Mouse (Mus musculus) neural tube, embryonic 12.5 days (tissue): ENCODE results near the gene Lrrc45. TPM values are rescaled to one million over a fixed set of nuclear protein-coding genes. Genes with fewer than 3 reads are reported as not detected.
"Not testable (repeated sequence)": the region's sequence is repeated elsewhere in the genome, so short reads cannot be mapped to it uniquely, and the experiment has no call there.

Experiments
- ATAC-seq: fragments of 200-750 bp; cut with Nextera tagmentation; 2 replicates; pipeline ENCODE4 v1.8.0; 2017; ENCODE audit warnings: low read depth, mild to moderate bottlenecking, moderate TSS enrichment, moderate library complexity; ENCODE audit not compliant: low FRiP score
- H3K27ac ChIP-seq: fragments of 300-500 bp; sonication (generic); 2 replicates; pipeline ENCODE4 v1.5.1; 2016
- H3K27me3 ChIP-seq: fragments of 300-500 bp; sonication (generic); replicated peaks from 2 replicates; pipeline ENCODE4 v1.6.1; 2016; ENCODE audit warnings: mild to moderate bottlenecking
- H3K36me3 ChIP-seq: fragments of 300-500 bp; sonication (generic); 2 replicates; pipeline ENCODE4 v1.6.1; 2016; ENCODE audit warnings: mild to moderate bottlenecking
- H3K4me1 ChIP-seq: fragments of 300-500 bp; sonication (generic); 2 replicates; pipeline ENCODE4 v1.6.1; 2016
- H3K4me2 ChIP-seq: fragments of 300-500 bp; sonication (generic); replicated peaks from 2 replicates; pipeline ENCODE4 v1.6.1; 2016; ENCODE audit warnings: mild to moderate bottlenecking
- H3K4me3 ChIP-seq: fragments of 300-500 bp; sonication (generic); 2 replicates; pipeline ENCODE4 v1.5.1; 2016
- H3K9ac ChIP-seq: fragments of 300-500 bp; sonication (generic); 2 replicates; pipeline ENCODE4 v1.6.1; 2016; ENCODE audit warnings: mild to moderate bottlenecking
- H3K9me3 ChIP-seq: fragments of 300-500 bp; sonication (generic); 2 replicates; pipeline ENCODE4 v1.6.1; 2016; ENCODE audit warnings: mild to moderate bottlenecking
- WGBS: fragments of 180-500 bp; shearing (Covaris S2); methylation state at CpG from one replicate; pipeline ENCODE4 v1.1.7; 2016; 5-methylcytosine and 5-hydroxymethylcytosine counted together
- polyA plus RNA-seq: library from polyadenylated mRNA; unstranded; fragments of >200 nt; fragmentation: Nextera tagmentation; extraction: Ambion mirVana; gene quantifications from 2 replicates; pipeline ENCODE4 v1.2.1, GENCODE M21; 2016

Lrrc45 gene
- polyA plus RNA-seq, 1 experiment from 2014 or later: 72.6 TPM

DNA sequence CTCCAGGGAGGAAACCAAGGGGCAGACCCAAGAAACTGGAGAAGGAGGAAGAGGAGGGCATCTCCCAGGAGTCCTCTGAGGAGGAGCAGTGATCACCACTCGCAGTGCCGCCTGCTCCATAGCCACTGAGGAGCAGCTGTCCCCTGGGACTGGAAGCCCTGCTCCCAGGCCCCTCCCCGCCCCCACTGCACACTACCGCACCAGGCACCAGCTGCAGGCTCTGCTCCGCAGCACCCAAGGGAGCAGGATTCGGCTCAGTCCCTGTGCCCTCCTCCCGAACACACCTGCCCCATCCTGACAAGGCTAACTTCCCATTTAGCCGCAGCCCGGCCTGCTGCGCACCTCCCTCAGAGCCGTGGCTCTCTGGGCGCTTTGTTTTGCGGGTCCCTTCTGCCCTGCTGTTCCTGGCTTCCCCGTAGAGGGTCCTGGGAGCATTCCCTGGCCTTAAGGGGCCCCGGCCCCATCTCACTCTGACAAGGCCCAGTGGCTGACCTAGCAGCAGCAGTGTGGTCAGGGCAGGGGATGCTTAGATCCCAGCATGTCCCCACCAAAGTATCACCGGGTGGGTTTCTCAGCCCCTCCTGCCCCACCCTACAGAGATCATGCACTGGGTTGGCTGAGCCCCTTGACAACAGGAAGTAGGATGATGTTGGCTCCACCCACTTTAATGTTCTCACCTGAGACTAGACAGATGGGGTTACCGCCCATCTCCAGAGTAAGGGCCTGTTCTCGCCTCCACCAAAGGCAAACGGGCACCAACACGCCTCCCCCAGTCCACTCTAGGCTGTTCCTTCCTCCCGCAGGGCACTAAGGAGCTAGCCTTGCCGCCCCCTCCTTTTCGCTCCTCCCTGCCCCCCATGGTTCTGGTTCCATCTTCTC, 49.6 kb downstream of the Lrrc45 start:
- not testable (repeated sequence) for H3K4me1 ChIP-seq, H3K36me3 ChIP-seq, H3K9ac ChIP-seq, H3K27ac ChIP-seq, H3K9me3 ChIP-seq, H3K27me3 ChIP-seq, H3K4me3 ChIP-seq
- H3K4me2 ChIP-seq: peak overlapping the region; percentile 31
- ATAC-seq: peak; percentile 63; the same call in 1 of the 2 replicates
- WGBS: 17% methylated on average over 11 of the region's 23 CpGs

- H3K4me3 ChIP-seq, H3K4me2 ChIP-seq, H3K27me3 ChIP-seq, ATAC-seq, H3K36me3 ChIP-seq, H3K9me3 ChIP-seq, H3K9ac ChIP-seq, H3K27ac ChIP-seq, H3K4me1 ChIP-seq: not testable (repeated sequence)
- WGBS: 75% methylated on average over 4 of the region's 7 CpGs
These were observed 53.3 kb downstream of the Lrrc45 start for GRCm38 (mm10) chr11:120767023-120767422.

GRCm38 (mm10) chr11:120768206-120768605, 54.5 kb downstream of the Lrrc45 start:
- H3K9ac ChIP-seq: no peak overlapping the region
- WGBS: 79% methylated on average over 1 of the region's 1 CpGs
- no peak overlapping the region for H3K4me3 ChIP-seq
- H3K27me3 ChIP-seq: no peaks in the 10 kb centered on the region
- no peaks in the 10 kb centered on the region for H3K9me3 ChIP-seq
- no peak for ATAC-seq
- no peaks in the 10 kb centered on the region for H3K4me1 ChIP-seq
- no peak overlapping the region for H3K4me2 ChIP-seq
- H3K27ac ChIP-seq: no peak overlapping the region
- no peaks in the 10 kb centered on the region for H3K36me3 ChIP-seq

Other genes starting within 250 kb of the Lrrc45 start
- gene Arl16, start 246.3 kb upstream of the Lrrc45 start, polyA plus RNA-seq: 63.6 and 64.5 TPM in 2 replicates
- 116 and 117 TPM in 2 replicates for gene Mrpl12, start 229.3 kb upstream of the Lrrc45 start, polyA plus RNA-seq
- gene Slc25a10, start 222.1 kb upstream of the Lrrc45 start, polyA plus RNA-seq: 37.9 TPM in 2 replicates
- gene Gcgr, start 183.2 kb upstream of the Lrrc45 start, polyA plus RNA-seq: 0.13 and 0.22 TPM in 2 replicates
- gene Mcrip1, start 164.2 kb upstream of the Lrrc45 start, polyA plus RNA-seq: 234 and 239 TPM in 2 replicates
- not detected in 2 replicates for gene Ppp1r27, start 162.8 kb upstream of the Lrrc45 start, polyA plus RNA-seq
- 425 and 451 TPM in 2 replicates for gene P4hb, start 140.7 kb upstream of the Lrrc45 start, polyA plus RNA-seq
- gene Arhgdia, start 132.3 kb upstream of the Lrrc45 start, polyA plus RNA-seq: 582 and 606 TPM in 2 replicates
- gene Alyref, start 115.6 kb upstream of the Lrrc45 start, polyA plus RNA-seq: 509 and 592 TPM in 2 replicates
- gene Anapc11, start 115.5 kb upstream of the Lrrc45 start, polyA plus RNA-seq: 162 and 172 TPM in 2 replicates
- gene Npb, start 105.4 kb upstream of the Lrrc45 start, polyA plus RNA-seq: 0.80 and 0.83 TPM in 2 replicates
- 151 and 155 TPM in 2 replicates for gene Pcyt2, start 96.0 kb upstream of the Lrrc45 start, polyA plus RNA-seq
- gene Sirt7, start 88.7 kb upstream of the Lrrc45 start, polyA plus RNA-seq: 46.8 and 56.5 TPM in 2 replicates
- 39.7 and 40.4 TPM in 2 replicates for gene Mafg, start 80.3 kb upstream of the Lrrc45 start, polyA plus RNA-seq
- 27.2 and 27.8 TPM in 2 replicates for gene Pycr1, start 70.2 kb upstream of the Lrrc45 start, polyA plus RNA-seq
- 0.81 and 1.1 TPM in 2 replicates for gene Myadml2, start 65.8 kb upstream of the Lrrc45 start, polyA plus RNA-seq
- gene Notum, start 52.8 kb upstream of the Lrrc45 start, polyA plus RNA-seq: 3.1 and 3.4 TPM in 2 replicates
- gene Aspscr1, start 41.0 kb upstream of the Lrrc45 start, polyA plus RNA-seq: 139 and 155 TPM in 2 replicates
- gene Cenpx, start 187 bp upstream of the Lrrc45 start, polyA plus RNA-seq: 108 and 114 TPM in 2 replicates
- gene Rac3, start 7.5 kb downstream of the Lrrc45 start, polyA plus RNA-seq: 118 and 119 TPM in 2 replicates
- 12.3 and 16.7 TPM in 2 replicates for gene Dcxr, start 13.4 kb downstream of the Lrrc45 start, polyA plus RNA-seq
- 0.95 and 1.6 TPM in 2 replicates for gene Cbr2, start 18.2 kb downstream of the Lrrc45 start, polyA plus RNA-seq
- 3.6 TPM in 2 replicates for gene Hmga1b, start 48.9 kb downstream of the Lrrc45 start, polyA plus RNA-seq
- 77.2 and 81.3 TPM in 2 replicates for gene Rfng, start 70.3 kb downstream of the Lrrc45 start, polyA plus RNA-seq
- gene Gps1, start 70.3 kb downstream of the Lrrc45 start, polyA plus RNA-seq: 250 and 258 TPM in 2 replicates
- gene Dus1l, start 82.5 kb downstream of the Lrrc45 start, polyA plus RNA-seq: 63.5 and 65.5 TPM in 2 replicates
- gene Fasn, start 110.6 kb downstream of the Lrrc45 start, polyA plus RNA-seq: 87.6 and 102 TPM in 2 replicates
- gene Ccdc57, start 218.9 kb downstream of the Lrrc45 start, polyA plus RNA-seq: 4.7 and 5.6 TPM in 2 replicates
- 31.8 and 38.4 TPM in 2 replicates for gene Slc16a3, start 234.6 kb downstream of the Lrrc45 start, polyA plus RNA-seq